Mouse (Mus musculus) erythroblast, adult 5-6 weeks (primary cell): ENCODE data around the gene Sidt1. TPM values are rescaled to one million over a fixed set of nuclear protein-coding genes. Genes with fewer than 3 reads are reported as not detected.

Source experiments
- ATAC-seq: replicated peaks from 2 replicates; pipeline ENCODE4 v1.8.0; 2016; ENCODE audit warnings: moderate number of reproducible peaks, mild to moderate bottlenecking, moderate TSS enrichment, inconsistent platforms; ENCODE audit not compliant: poor library complexity, low FRiP score, severe bottlenecking
- total RNA-seq, 2 experiments: library from RNA; stranded (forward) in 1 of 2; stranded (reverse) in 1 of 2; fragments of 150-400 nt in 1 of 2; fragments of 200-764, 138-1000 nt in 1 of 2; gene quantifications; 2 replicates each; pipeline versions ENCODE4 v1.2.3 to v1.2.4; 2015 to 2017; ENCODE audit warnings: low replicate concordance in 2 of 2

The Sidt1 gene
- total RNA-seq, 2 experiments from 2014 or later: 0.19 TPM; not detected in 1

DNA sequence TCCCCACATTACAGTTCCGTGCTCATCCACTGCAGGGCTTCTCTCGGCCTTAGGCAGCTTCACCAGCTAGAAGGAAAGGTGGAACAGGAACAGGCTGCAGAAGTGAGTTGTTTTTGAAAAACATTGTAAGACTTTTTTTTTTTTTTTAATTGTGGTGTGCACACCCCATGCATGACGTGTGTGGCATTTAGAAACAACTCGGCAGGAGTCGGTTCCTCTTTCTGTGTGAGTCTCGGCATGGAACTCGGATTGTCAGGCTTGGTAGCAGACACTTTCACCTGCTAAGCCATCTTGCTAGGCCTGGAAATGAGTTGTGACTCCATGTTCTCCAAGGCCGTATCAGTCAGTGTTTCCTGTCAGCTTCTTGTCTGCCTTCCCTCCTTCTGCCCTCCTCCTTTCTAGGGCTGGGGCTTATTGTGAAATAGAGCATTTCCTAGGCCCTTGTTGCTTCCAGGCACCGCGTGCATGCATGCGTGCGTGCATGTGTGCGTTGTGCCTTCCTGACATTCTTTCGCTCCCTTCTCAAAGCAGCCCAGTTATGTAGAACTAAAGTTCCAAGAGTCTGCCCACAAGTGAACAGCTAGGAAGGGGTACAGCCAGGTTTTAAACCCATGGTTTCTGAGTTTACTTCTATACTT, 133.8 kb downstream of the Sidt1 start:
- ATAC-seq: no peak

DNA sequence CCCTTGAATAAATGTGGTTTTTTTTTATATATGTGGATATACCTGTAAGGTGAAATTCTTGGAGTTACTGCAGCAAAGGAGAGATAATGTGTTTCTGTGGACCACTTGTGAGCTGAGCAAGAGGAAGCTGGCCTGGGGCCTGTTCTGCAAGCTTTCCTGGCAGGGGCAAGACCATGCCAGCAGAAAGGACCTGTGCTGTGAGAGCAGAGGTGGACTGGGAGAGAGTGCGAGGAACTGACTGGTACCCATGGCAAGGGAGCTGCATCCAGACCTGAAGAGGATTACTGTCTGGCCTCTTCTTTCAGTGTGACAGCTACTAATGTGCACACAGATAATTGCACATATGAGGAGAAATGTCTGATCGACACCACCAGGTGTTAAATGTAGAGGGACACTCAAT, 142.0 kb downstream of the Sidt1 start:
- no peak for ATAC-seq

Other genes starting within 250 kb of the Sidt1 start
- gene Atp6v1a, start 193.5 kb downstream of the Sidt1 start, total RNA-seq (2015; ENCODE audit: low replicate concordance): 13.0 and 24.0 TPM in 2 replicates
- gene Atp6v1a, start 193.5 kb downstream of the Sidt1 start, total RNA-seq (2017; ENCODE audit: low replicate concordance): 14.2 and 23.6 TPM in 2 replicates
- 25.6 and 34.9 TPM in 2 replicates for gene Naa50, start 193.4 kb downstream of the Sidt1 start, total RNA-seq (2015; ENCODE audit: low replicate concordance)
- 22.5 and 29.0 TPM in 2 replicates for gene Naa50, start 193.4 kb downstream of the Sidt1 start, total RNA-seq (2017; ENCODE audit: low replicate concordance)
- 11.7 and 15.9 TPM in 2 replicates for gene Usf3, start 159.9 kb downstream of the Sidt1 start, total RNA-seq (2015; ENCODE audit: low replicate concordance)
- gene Usf3, start 159.9 kb downstream of the Sidt1 start, total RNA-seq (2017; ENCODE audit: low replicate concordance): 4.4 and 7.1 TPM in 2 replicates
- gene Spice1, start 13.9 kb upstream of the Sidt1 start, total RNA-seq (2015; ENCODE audit: low replicate concordance): 7.3 and 20.7 TPM in 2 replicates
- 31.2 and 35.4 TPM in 2 replicates for gene Spice1, start 13.9 kb upstream of the Sidt1 start, total RNA-seq (2017; ENCODE audit: low replicate concordance)
- gene Cfap44, start 61.6 kb upstream of the Sidt1 start, total RNA-seq (2015; ENCODE audit: low replicate concordance): not detected in 2 replicates
- not detected in 2 replicates for gene Cfap44, start 61.6 kb upstream of the Sidt1 start, total RNA-seq (2017; ENCODE audit: low replicate concordance)
- gene Boc, start 225.7 kb upstream of the Sidt1 start, total RNA-seq (2015; ENCODE audit: low replicate concordance): not detected in 2 replicates
- gene Boc, start 225.7 kb upstream of the Sidt1 start, total RNA-seq (2017; ENCODE audit: low replicate concordance): not detected in 2 replicates